Mouse (Mus musculus) embryonic fibroblast, embryonic 13.5 days (primary cell): Measurements from ENCODE around the gene Morn2.

Experiments used
- CTCF ChIP-seq: IDR thresholded peaks from 2 replicates; pipeline ENCODE4 v1.5.1; 2011; ENCODE audit warnings: mild to moderate bottlenecking, control low read depth, low read length, moderate library complexity, borderline replicate concordance; ENCODE audit not compliant: insufficient read depth
- POLR2A ChIP-seq: IDR thresholded peaks from 2 replicates; pipeline ENCODE4 v1.6.1; 2011; ENCODE audit warnings: low read depth, mild to moderate bottlenecking, control low read depth, low read length, moderate library complexity

GRCm38 (mm10) chr17:80255208-80255607 lies 34.8 kb upstream of the Morn2 start:
- TF ChIP-seq CTCF: no peak
- TF ChIP-seq POLR2A: no peak
